Mouse (Mus musculus): Measurements from ENCODE around the gene Dnajc11. TPM values are rescaled to one million over a fixed set of nuclear protein-coding genes. Genes with fewer than 3 reads are reported as not detected.

Gene Dnajc11
- polyA plus RNA-seq, 1 experiment from 2014 or later, result 71.4 TPM

GRCm38 (mm10) chr4:152011171-152011760, 77.8 kb downstream of the Dnajc11 start:
- peaks cover 41% of the 10 kb centered on the region for H3K36me3 ChIP-seq
- ATAC-seq (ENCODE audit: insufficient number of reproducible peaks, insufficient read depth, low FRiP score, low TSS enrichment, low read depth), result no peak
- H3K4me2 ChIP-seq, result peak overlapping the region; percentile 100
- H3K4me1 ChIP-seq, result peaks cover 44% of the 10 kb centered on the region
- peak overlapping the region; percentile 75 for H3K4me3 ChIP-seq
- H3K27me3 ChIP-seq, result peaks cover 14% of the 10 kb centered on the region
- peak overlapping the region; percentile 78 for H3K9ac ChIP-seq
- no peaks in the 10 kb centered on the region for H3K9me3 ChIP-seq
- WGBS, result 66% methylated on average over 8 of the region's 8 CpGs
- no peak overlapping the region; the same call in 1 of the 2 replicates for H3K27ac ChIP-seq

- no peak overlapping the region for H3K9ac ChIP-seq
- no peak for ATAC-seq (ENCODE audit: insufficient number of reproducible peaks, insufficient read depth, low FRiP score, low TSS enrichment, low read depth)
- H3K4me2 ChIP-seq, result peak overlapping the region; percentile 100; the same call in 1 of the 2 replicates
- H3K27ac ChIP-seq, result no peak overlapping the region
- H3K27me3 ChIP-seq, result peaks cover 11% of the 10 kb centered on the region
- no peaks in the 10 kb centered on the region for H3K9me3 ChIP-seq
- H3K4me1 ChIP-seq, result peaks cover 41% of the 10 kb centered on the region
- H3K36me3 ChIP-seq, result peaks cover 44% of the 10 kb centered on the region
- 91% methylated on average over 16 of the region's 16 CpGs for WGBS
- H3K4me3 ChIP-seq, result no peak overlapping the region
These were observed 78.6 kb downstream of the Dnajc11 start for GRCm38 (mm10) chr4:152012109-152012508.

- H3K4me1 ChIP-seq, result peaks cover 30% of the 10 kb centered on the region
- H3K4me2 ChIP-seq, result no peak overlapping the region
- no peak overlapping the region for H3K27ac ChIP-seq
- H3K9me3 ChIP-seq, result no peaks in the 10 kb centered on the region
- peaks cover 46% of the 10 kb centered on the region for H3K36me3 ChIP-seq
- no peak overlapping the region for H3K4me3 ChIP-seq
- no peak overlapping the region for H3K9ac ChIP-seq
- H3K27me3 ChIP-seq, result no peaks in the 10 kb centered on the region
- ATAC-seq (ENCODE audit: insufficient number of reproducible peaks, insufficient read depth, low FRiP score, low TSS enrichment, low read depth), result no peak
- 86% methylated on average over 12 of the region's 12 CpGs for WGBS
These were observed 79.7 kb downstream of the Dnajc11 start for GRCm38 (mm10) chr4:152013036-152013813.

- WGBS, result 83% methylated on average over 6 of the region's 6 CpGs
These were observed 85.6 kb downstream of the Dnajc11 start for GRCm38 (mm10) chr4:152019073-152019472.

GRCm38 (mm10) chr4:152020024-152020423, 86.5 kb downstream of the Dnajc11 start:
- H3K9ac ChIP-seq, result no peak overlapping the region
- H3K27ac ChIP-seq, result no peak overlapping the region
- no peaks in the 10 kb centered on the region for H3K9me3 ChIP-seq
- no peak overlapping the region for H3K4me2 ChIP-seq
- ATAC-seq (ENCODE audit: insufficient number of reproducible peaks, insufficient read depth, low FRiP score, low TSS enrichment, low read depth), result no peak
- WGBS, result 93% methylated on average over 21 of the region's 21 CpGs
- no peaks in the 10 kb centered on the region for H3K27me3 ChIP-seq
- peaks cover 82% of the 10 kb centered on the region for H3K36me3 ChIP-seq
- H3K4me3 ChIP-seq, result no peak overlapping the region
- peaks cover 9% of the 10 kb centered on the region; the same call in 1 of the 2 replicates for H3K4me1 ChIP-seq

More at GRCm38 (mm10) chr4:152019073-152019472, 85.6 kb downstream of the Dnajc11 start:
- Histone ChIP-seq H3K27me3 (no peaks in the 10 kb centered on the region), H3K36me3 (peaks cover 83% of the 10 kb centered on the region), H3K9ac (no peak overlapping the region), H3K4me1 (no peaks in the 10 kb centered on the region), H3K27ac (no peak overlapping the region), H3K4me3 (no peak overlapping the region), H3K4me2 (no peak overlapping the region), H3K9me3 (no peaks in the 10 kb centered on the region)
- ATAC-seq (ENCODE audit: insufficient number of reproducible peaks, insufficient read depth, low FRiP score, low TSS enrichment, low read depth), result no peak

- Histone ChIP-seq H3K4me1 (peaks cover 25% of the 10 kb centered on the region), H3K9ac (no peak overlapping the region), H3K9me3 (no peaks in the 10 kb centered on the region), H3K27me3 (no peaks in the 10 kb centered on the region), H3K4me3 (no peak overlapping the region), H3K27ac (no peak overlapping the region), H3K4me2 (no peak overlapping the region), H3K36me3 (peaks cover 76% of the 10 kb centered on the region)
- WGBS, result 81% methylated on average over 12 of the region's 12 CpGs
- no peak for ATAC-seq (ENCODE audit: insufficient number of reproducible peaks, insufficient read depth, low FRiP score, low TSS enrichment, low read depth)
These were observed 88.1 kb downstream of the Dnajc11 start for GRCm38 (mm10) chr4:152021568-152022097.

GRCm38 (mm10) chr4:152022506-152022905, 89.0 kb downstream of the Dnajc11 start:
- no peak overlapping the region for H3K4me3 ChIP-seq
- H3K4me1 ChIP-seq, result peaks cover 28% of the 10 kb centered on the region
- no peaks in the 10 kb centered on the region for H3K27me3 ChIP-seq
- H3K36me3 ChIP-seq, result peaks cover 76% of the 10 kb centered on the region
- no peak for ATAC-seq (ENCODE audit: insufficient number of reproducible peaks, insufficient read depth, low FRiP score, low TSS enrichment, low read depth)
- WGBS, result 87% methylated on average over 8 of the region's 8 CpGs
- no peaks in the 10 kb centered on the region for H3K9me3 ChIP-seq
- no peak overlapping the region for H3K4me2 ChIP-seq
- no peak overlapping the region for H3K9ac ChIP-seq
- no peak overlapping the region for H3K27ac ChIP-seq

GRCm38 (mm10) chr4:152024525-152024924, 91.0 kb downstream of the Dnajc11 start:
- no peak overlapping the region for H3K4me3 ChIP-seq
- no peak overlapping the region for H3K27ac ChIP-seq
- H3K4me1 ChIP-seq, result peaks cover 41% of the 10 kb centered on the region
- no peaks in the 10 kb centered on the region for H3K27me3 ChIP-seq
- peaks cover 62% of the 10 kb centered on the region for H3K36me3 ChIP-seq
- H3K4me2 ChIP-seq, result 0 out of 2 replicates have a peak overlapping the region, but pooled peaks have one; percentile 98
- H3K9me3 ChIP-seq, result no peaks in the 10 kb centered on the region
- ATAC-seq (ENCODE audit: insufficient number of reproducible peaks, insufficient read depth, low FRiP score, low TSS enrichment, low read depth), result no peak
- WGBS, result 91% methylated on average over 11 of the region's 11 CpGs
- peak overlapping the region; percentile 85; the same call in 1 of the 2 replicates for H3K9ac ChIP-seq

- Histone ChIP-seq H3K9me3 (no peaks in the 10 kb centered on the region), H3K4me2 (peak overlapping the region; percentile 98), H3K27me3 (0 out of 2 replicates have a peak, but pooled peaks cover 3% of the 10 kb centered on the region), H3K36me3 (peaks cover 38% of the 10 kb centered on the region), H3K27ac (peak overlapping the region; percentile 39), H3K9ac (peak overlapping the region; percentile 85), H3K4me1 (peaks cover 49% of the 10 kb centered on the region), H3K4me3 (peak overlapping the region; percentile 80)
- ATAC-seq (ENCODE audit: insufficient number of reproducible peaks, insufficient read depth, low FRiP score, low TSS enrichment, low read depth), result peak; percentile 5; the same call in 1 of the 2 replicates
- 2% methylated on average over 35 of the region's 41 CpGs for WGBS
These were observed 93.4 kb downstream of the Dnajc11 start for GRCm38 (mm10) chr4:152026751-152027508.

GRCm38 (mm10) chr4:152027524-152027923, 94.0 kb downstream of the Dnajc11 start, which contains the start of gene Zbtb48:
Gene Zbtb48, minus strand, starts transcription at chr4:152027671.
- H3K27ac ChIP-seq, result peak within 1 kb of the TSS; percentile 39
- under 1% methylated on average over 29 of the region's 35 CpGs for WGBS
- peak within 1 kb of the TSS; percentile 80 for H3K4me3 ChIP-seq
- H3K9ac ChIP-seq, result peak within 1 kb of the TSS; percentile 85
- no peaks in the 10 kb centered on the region for H3K9me3 ChIP-seq
- 0 out of 2 replicates have a peak, but pooled peaks cover 9% of the 10 kb centered on the region for H3K27me3 ChIP-seq
- peak; percentile 95 for ATAC-seq (ENCODE audit: insufficient number of reproducible peaks, insufficient read depth, low FRiP score, low TSS enrichment, low read depth)
- H3K4me1 ChIP-seq, result peaks cover 49% of the 10 kb centered on the region
- peaks cover 32% of the 10 kb centered on the region for H3K36me3 ChIP-seq
- peak within 1 kb of the TSS; percentile 98 for H3K4me2 ChIP-seq

GRCm38 (mm10) chr4:152028456-152028855, 95.0 kb downstream of the Dnajc11 start:
- 73% methylated on average over 15 of the region's 15 CpGs for WGBS
- no peak overlapping the region for H3K27ac ChIP-seq
- peak overlapping the region; percentile 85 for H3K9ac ChIP-seq
- H3K36me3 ChIP-seq, result peaks cover 22% of the 10 kb centered on the region
- peak overlapping the region; percentile 80 for H3K4me3 ChIP-seq
- H3K4me2 ChIP-seq, result peak overlapping the region; percentile 98
- H3K27me3 ChIP-seq, result 0 out of 2 replicates have a peak, but pooled peaks cover 9% of the 10 kb centered on the region
- no peak for ATAC-seq (ENCODE audit: insufficient number of reproducible peaks, insufficient read depth, low FRiP score, low TSS enrichment, low read depth)
- H3K9me3 ChIP-seq, result no peaks in the 10 kb centered on the region
- peaks cover 49% of the 10 kb centered on the region for H3K4me1 ChIP-seq

Measured in embryonic facial prominence, embryonic 13.5 days (tissue).